Mouse (Mus musculus) skeletal muscle tissue, postnatal 0 days (tissue): ENCODE results near the gene Gm49711. TPM values are rescaled to one million over a fixed set of nuclear protein-coding genes. Genes with fewer than 3 reads are reported as not detected.

Source experiments
- polyA plus RNA-seq: library from polyadenylated mRNA; unstranded; fragments of >200 nt; fragmentation: Nextera tagmentation; extraction: Ambion mirVana; gene quantifications from 2 replicates; pipeline ENCODE4 v1.2.1, GENCODE M21; 2015

Gene Gm49711
- polyA plus RNA-seq: not detected in 2 replicates

DNA sequence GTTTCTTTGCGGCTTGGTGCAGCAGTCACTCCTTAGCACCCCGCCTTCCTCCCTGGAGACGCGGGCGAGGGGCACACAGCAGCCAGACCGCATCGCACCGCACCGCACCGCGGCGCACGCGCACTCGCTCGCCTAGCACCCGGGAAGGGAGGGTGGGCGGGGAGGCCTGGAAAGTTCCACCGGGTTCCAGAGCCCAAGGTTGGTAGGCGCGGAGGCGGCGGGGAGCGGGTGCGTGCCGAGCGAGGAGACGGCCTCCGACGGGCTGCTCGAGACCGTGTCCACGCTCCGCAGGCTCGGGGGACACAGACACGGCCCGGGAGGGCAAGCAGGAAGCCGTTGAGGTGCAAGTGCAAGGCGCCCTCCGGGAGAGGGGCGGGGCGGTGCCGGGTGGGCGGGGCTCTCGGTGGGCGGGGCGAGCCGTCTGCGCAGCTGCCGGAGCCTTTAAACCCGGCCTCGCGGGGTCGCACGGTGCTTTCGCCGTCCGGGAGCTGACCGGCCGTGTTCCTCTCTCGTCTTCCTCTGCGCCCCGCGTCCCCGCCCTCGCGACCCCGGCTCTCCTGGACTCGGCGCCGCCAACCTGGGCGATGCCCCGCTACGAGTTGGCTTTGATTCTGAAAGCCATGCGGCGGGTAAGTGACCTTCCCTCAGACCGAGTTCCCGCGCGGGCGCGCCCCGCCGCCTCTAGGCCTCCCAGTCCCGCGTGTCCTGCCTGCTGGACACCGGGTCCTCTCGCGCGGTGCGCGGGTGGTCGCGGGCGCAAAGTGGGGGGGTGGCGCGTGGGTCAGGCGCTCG lies at the start of gene Gm49711, which contains the start of the genes Mrps6 and Slc5a3:
Gm49711 (plus strand) TSS at position 465 of the 792 bp plus-strand sequence.
Mrps6 (plus strand) TSS at position 419 of the 792 bp plus-strand sequence.
Slc5a3 (plus strand) TSS at position 471 of the 792 bp plus-strand sequence.

Other genes with a start within 250 kb of the Gm49711 start
- 40.7 and 67.6 TPM in 2 replicates for gene Mrps6, start within 50 bp of the Gm49711 start, polyA plus RNA-seq
- 1.1 and 1.7 TPM in 2 replicates for gene Slc5a3, start within 50 bp of the Gm49711 start, polyA plus RNA-seq
- gene Kcne2, start 234.1 kb downstream of the Gm49711 start, polyA plus RNA-seq: not detected in 2 replicates
- gene Smim11, start 243.0 kb downstream of the Gm49711 start, polyA plus RNA-seq: 181 and 188 TPM in 2 replicates